Mouse (Mus musculus) stomach, embryonic 14.5 days (tissue): ENCODE measurements around the gene Gbgt1. TPM values are rescaled to one million over a fixed set of nuclear protein-coding genes. Genes with fewer than 3 reads are reported as not detected.
A peak's percentile ranks its signal among the peaks of the same experiment; 100 is the strongest.

ENCODE experiments used
- ATAC-seq: fragments of 200-750 bp; cut with Nextera tagmentation; 2 replicates; pipeline ENCODE4 v1.8.0; 2017; ENCODE audit warnings: low read depth, moderate TSS enrichment; ENCODE audit not compliant: insufficient number of reproducible peaks, insufficient read depth, low FRiP score
- H3K27ac ChIP-seq: fragments of 300-500 bp; sonication (generic); 2 replicates; pipeline ENCODE4 v1.5.1; 2014; ENCODE audit warnings: mild to moderate bottlenecking, low read length, moderate library complexity, mixed read lengths
- H3K27me3 ChIP-seq: fragments of 300-500 bp; sonication (generic); 2 replicates; pipeline ENCODE4 v1.6.1; 2014; ENCODE audit warnings: low read length, control low read depth, mixed read lengths; ENCODE audit not compliant: control insufficient read depth, insufficient read depth
- H3K36me3 ChIP-seq: fragments of 300-500 bp; sonication (generic); 2 replicates; pipeline ENCODE4 v1.6.1; 2014; ENCODE audit warnings: mild to moderate bottlenecking, control low read depth, low read length, moderate library complexity, mixed read lengths; ENCODE audit not compliant: control insufficient read depth, insufficient read depth
- H3K4me1 ChIP-seq: fragments of 300-500 bp; sonication (generic); 2 replicates; pipeline ENCODE4 v1.6.1; 2014; ENCODE audit warnings: low read length, control low read depth, mixed read lengths; ENCODE audit not compliant: control insufficient read depth, insufficient read depth
- H3K4me2 ChIP-seq: fragments of 300-500 bp; sonication (generic); replicated peaks from 2 replicates; pipeline ENCODE4 v1.6.1; 2014; ENCODE audit warnings: low read depth, low read length, control low read depth
- H3K4me3 ChIP-seq: fragments of 300-500 bp; sonication (generic); 2 replicates; pipeline ENCODE4 v1.5.1; 2014; ENCODE audit warnings: low read depth, low read length, control low read depth
- H3K9ac ChIP-seq: fragments of 300-500 bp; sonication (generic); replicated peaks from 2 replicates; pipeline ENCODE4 v1.6.1; 2014; ENCODE audit warnings: low read depth, mild to moderate bottlenecking, control low read depth, low read length, moderate library complexity, mixed read lengths
- H3K9me3 ChIP-seq: fragments of 300-500 bp; sonication (generic); 2 replicates; pipeline ENCODE4 v1.6.1; 2016; ENCODE audit warnings: low read depth, low read length, control low read depth; ENCODE audit not compliant: control insufficient read depth
- WGBS: fragments of 180-500 bp; shearing (Covaris S2); extraction: QIAGEN DNeasy Blood & Tissue Kit; methylation state at CpG from one replicate; pipeline ENCODE4 v1.1.7; 2014; 5-methylcytosine and 5-hydroxymethylcytosine counted together
- polyA plus RNA-seq: library from polyadenylated mRNA; unstranded; fragments of >200 nt; fragmentation: Nextera tagmentation; extraction: Ambion mirVana; gene quantifications from 2 replicates; pipeline ENCODE4 v1.2.1, GENCODE M21; 2014

Gbgt1 gene
- polyA plus RNA-seq, 1 experiment from 2014 or later = 3.1 TPM

DNA sequence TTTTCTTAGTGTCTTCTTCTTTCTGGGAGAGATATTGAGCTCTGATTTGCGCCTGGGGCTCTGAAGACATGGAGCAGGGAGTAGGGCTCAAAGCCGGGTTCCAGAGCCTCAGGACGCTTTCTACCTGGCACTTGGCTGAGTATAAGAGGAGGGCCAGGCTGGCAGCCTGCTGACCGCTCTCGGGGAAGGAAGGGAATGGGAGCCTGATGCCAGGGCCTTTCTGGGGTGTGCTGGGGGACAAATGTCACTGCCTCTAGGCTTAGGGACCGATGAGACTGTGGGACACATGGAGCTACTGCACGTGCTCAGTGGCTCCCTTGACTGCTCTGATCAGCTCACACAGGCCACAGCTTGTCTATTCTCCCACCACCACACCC, 31.7 kb downstream of the Gbgt1 start:
- Histone ChIP-seq H3K36me3 (no peaks in the 10 kb centered on the region), H3K27me3 (no peaks in the 10 kb centered on the region), H3K4me1 (peaks cover 42% of the 10 kb centered on the region), H3K27ac (no peak overlapping the region), H3K9ac (no peak overlapping the region), H3K4me2 (no peak overlapping the region), H3K9me3 (no peaks in the 10 kb centered on the region), H3K4me3 (no peak overlapping the region)
- WGBS = 90% methylated on average over 7 of the region's 7 CpGs
- no peak for ATAC-seq

GRCm38 (mm10) chr2:28529856-28530255, 33.2 kb downstream of the Gbgt1 start:
- Histone ChIP-seq H3K4me2 (no peak overlapping the region), H3K9ac (no peak overlapping the region), H3K4me3 (no peak overlapping the region), H3K9me3 (no peaks in the 10 kb centered on the region), H3K36me3 (no peaks in the 10 kb centered on the region), H3K4me1 (peaks cover 43% of the 10 kb centered on the region), H3K27me3 (no peaks in the 10 kb centered on the region), H3K27ac (peak overlapping the region; percentile 10; the same call in 1 of the 2 replicates)
- WGBS = 73% methylated on average over 4 of the region's 4 CpGs
- no peak for ATAC-seq

DNA sequence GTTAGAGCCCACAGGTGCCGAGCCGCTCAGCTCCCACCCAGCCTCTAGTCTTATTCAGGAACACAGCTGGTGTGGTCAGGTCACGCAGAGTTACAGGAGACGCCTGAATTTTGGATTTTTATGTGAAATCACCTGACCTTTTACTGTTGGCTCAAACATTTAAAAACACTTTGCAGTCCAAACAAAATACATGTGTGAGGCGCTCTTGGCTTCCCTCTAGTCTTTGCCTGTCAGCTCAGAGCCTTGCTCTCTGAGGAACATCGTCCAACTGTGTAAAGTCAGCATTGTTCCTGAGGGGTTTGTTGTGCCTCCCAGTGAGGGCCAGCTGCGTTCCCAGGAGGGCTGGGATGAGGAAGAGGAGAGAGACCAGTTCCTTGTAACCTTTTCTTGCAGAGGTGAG, 33.6 kb downstream of the Gbgt1 start:
- no peak for ATAC-seq
- Histone ChIP-seq H3K27ac (peak overlapping the region; percentile 10; the same call in 1 of the 2 replicates), H3K36me3 (no peaks in the 10 kb centered on the region), H3K4me3 (no peak overlapping the region), H3K9me3 (no peaks in the 10 kb centered on the region), H3K4me1 (peaks cover 43% of the 10 kb centered on the region), H3K4me2 (no peak overlapping the region), H3K27me3 (no peaks in the 10 kb centered on the region), H3K9ac (no peak overlapping the region)
- 66% methylated on average over 7 of the region's 7 CpGs for WGBS

GRCm38 (mm10) chr2:28532938-28533771, 36.5 kb downstream of the Gbgt1 start:
- WGBS = 3% methylated on average over 48 of the region's 49 CpGs
- peak overlapping the region; percentile 65 for H3K4me3 ChIP-seq
- H3K36me3 ChIP-seq = no peaks in the 10 kb centered on the region
- H3K9ac ChIP-seq = peak overlapping the region; percentile 76
- ATAC-seq = peak; percentile 92
- no peaks in the 10 kb centered on the region for H3K27me3 ChIP-seq
- H3K4me1 ChIP-seq = peaks cover 54% of the 10 kb centered on the region
- H3K4me2 ChIP-seq = peak overlapping the region; percentile 53
- H3K9me3 ChIP-seq = no peaks in the 10 kb centered on the region
- peak overlapping the region; percentile 87 for H3K27ac ChIP-seq

DNA sequence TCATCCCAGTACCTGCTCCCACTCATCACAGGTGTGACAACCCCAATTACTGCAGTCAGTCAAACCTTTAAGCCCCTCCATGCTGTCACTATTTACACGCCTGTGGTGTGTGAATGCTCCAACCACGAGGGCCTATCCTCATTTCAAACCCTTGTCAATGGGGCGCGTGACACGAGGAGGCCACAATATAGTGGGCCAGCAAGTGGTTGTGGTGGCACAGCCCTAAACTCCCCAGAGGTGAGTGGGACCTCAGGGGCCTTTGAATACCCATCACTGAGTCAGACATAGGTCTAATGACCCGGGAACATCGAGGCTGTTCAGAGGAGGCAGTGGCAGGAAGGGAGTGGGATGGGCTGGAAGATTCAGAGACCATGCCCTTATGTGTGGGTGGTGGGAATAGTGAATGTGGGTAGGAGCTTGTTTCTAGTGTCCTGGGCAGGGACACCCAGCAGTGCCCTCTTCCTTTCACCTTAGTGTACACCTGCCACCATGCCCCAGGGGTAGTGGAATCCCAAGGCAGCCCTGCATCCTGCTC, 37.3 kb downstream of the Gbgt1 start:
- H3K9ac ChIP-seq = peak overlapping the region; percentile 76; the same call in 1 of the 2 replicates
- H3K27ac ChIP-seq = peak overlapping the region; percentile 87
- peak overlapping the region; percentile 65 for H3K4me3 ChIP-seq
- H3K4me1 ChIP-seq = peaks cover 62% of the 10 kb centered on the region
- H3K36me3 ChIP-seq = no peaks in the 10 kb centered on the region
- ATAC-seq = no peak
- no peaks in the 10 kb centered on the region for H3K9me3 ChIP-seq
- WGBS = 69% methylated on average over 7 of the region's 7 CpGs
- peak overlapping the region; percentile 53 for H3K4me2 ChIP-seq
- H3K27me3 ChIP-seq = no peaks in the 10 kb centered on the region

- ATAC-seq = peak; percentile 34
- H3K4me1 ChIP-seq = peaks cover 69% of the 10 kb centered on the region
- peak overlapping the region; percentile 14; the same call in 1 of the 2 replicates for H3K9ac ChIP-seq
- H3K27ac ChIP-seq = peak overlapping the region; percentile 87
- WGBS = 38% methylated on average over 11 of the region's 11 CpGs
- no peaks in the 10 kb centered on the region for H3K27me3 ChIP-seq
- H3K9me3 ChIP-seq = no peaks in the 10 kb centered on the region
- H3K4me3 ChIP-seq = peak overlapping the region; percentile 65
- peak overlapping the region; percentile 53 for H3K4me2 ChIP-seq
- no peaks in the 10 kb centered on the region for H3K36me3 ChIP-seq
Observed at GRCm38 (mm10) chr2:28534436-28535262, 38.0 kb downstream of the Gbgt1 start.

- Histone ChIP-seq H3K9ac (0 out of 2 replicates have a peak overlapping the region, but pooled peaks have one; percentile 14), H3K27me3 (no peaks in the 10 kb centered on the region), H3K4me2 (peak overlapping the region; percentile 53; the same call in 1 of the 2 replicates), H3K4me1 (peaks cover 70% of the 10 kb centered on the region), H3K9me3 (no peaks in the 10 kb centered on the region), H3K36me3 (no peaks in the 10 kb centered on the region), H3K27ac (peak overlapping the region; percentile 23; the same call in 1 of the 2 replicates), H3K4me3 (peak overlapping the region; percentile 65; the same call in 1 of the 2 replicates)
- WGBS = 36% methylated on average over 4 of the region's 4 CpGs
- no peak for ATAC-seq
Observed at GRCm38 (mm10) chr2:28535263-28535540, 38.5 kb downstream of the Gbgt1 start.

GRCm38 (mm10) chr2:28535650-28536049, 39.0 kb downstream of the Gbgt1 start:
- H3K27me3 ChIP-seq = no peaks in the 10 kb centered on the region
- peaks cover 70% of the 10 kb centered on the region for H3K4me1 ChIP-seq
- H3K9ac ChIP-seq = no peak overlapping the region
- no peak for ATAC-seq
- H3K4me2 ChIP-seq = peak overlapping the region; percentile 53; the same call in 1 of the 2 replicates
- H3K36me3 ChIP-seq = no peaks in the 10 kb centered on the region; the same call in 1 of the 2 replicates
- H3K4me3 ChIP-seq = no peak overlapping the region
- no peaks in the 10 kb centered on the region for H3K9me3 ChIP-seq
- H3K27ac ChIP-seq = peak overlapping the region; percentile 23; the same call in 1 of the 2 replicates
- 56% methylated on average over 7 of the region's 7 CpGs for WGBS
